Mouse (Mus musculus) intestine, embryonic 14.5 days (tissue): Measurements from ENCODE around the gene Jpt1. TPM values are rescaled to one million over a fixed set of nuclear protein-coding genes. Genes with fewer than 3 reads are reported as not detected.

Experiments used
- ATAC-seq: fragments of 200-750 bp; cut with Nextera tagmentation; replicated peaks from 2 replicates; pipeline ENCODE4 v1.8.0; 2017; ENCODE audit warnings: low read depth, moderate number of reproducible peaks, moderate TSS enrichment, moderate library complexity; ENCODE audit not compliant: low FRiP score, low TSS enrichment
- DNase-seq: peaks from one replicate; pipeline ENCODE4 v3.0.0-alpha.2; 2018; ENCODE audit warnings: low spot score
- H3K27ac ChIP-seq: fragments of 300-500 bp; sonication (generic); 2 replicates; pipeline ENCODE4 v1.5.1; 2014; ENCODE audit warnings: low read depth, mild to moderate bottlenecking, control low read depth
- H3K27me3 ChIP-seq: fragments of 300-500 bp; sonication (generic); replicated peaks from 2 replicates; pipeline ENCODE4 v1.6.1; 2014; ENCODE audit warnings: low read length, control low read depth; ENCODE audit not compliant: control insufficient read depth, insufficient read depth
- H3K36me3 ChIP-seq: fragments of 300-500 bp; sonication (generic); 2 replicates; pipeline ENCODE4 v1.6.1; 2014; ENCODE audit warnings: low read length, control low read depth; ENCODE audit not compliant: control insufficient read depth, insufficient read depth
- H3K4me1 ChIP-seq: fragments of 300-500 bp; sonication (generic); replicated peaks from 2 replicates; pipeline ENCODE4 v1.6.1; 2014; ENCODE audit warnings: low read length, control low read depth, mixed read lengths; ENCODE audit not compliant: control insufficient read depth, insufficient read depth
- H3K4me2 ChIP-seq: fragments of 300-500 bp; sonication (generic); 2 replicates; pipeline ENCODE4 v1.6.1; 2014; ENCODE audit warnings: low read length
- H3K4me3 ChIP-seq: fragments of 300-500 bp; sonication (generic); 2 replicates; pipeline ENCODE4 v1.5.1; 2014; ENCODE audit warnings: low read depth, low read length, control low read depth, mixed read lengths
- H3K9ac ChIP-seq: fragments of 300-500 bp; sonication (generic); 2 replicates; pipeline ENCODE4 v1.6.1; 2014; ENCODE audit warnings: mild to moderate bottlenecking, low read length
- H3K9me3 ChIP-seq: fragments of 300-500 bp; sonication (generic); 2 replicates; pipeline ENCODE4 v1.6.1; 2016; ENCODE audit warnings: low read length, control low read depth; ENCODE audit not compliant: control insufficient read depth
- WGBS: fragments of 180-500 bp; shearing (Covaris S2); extraction: QIAGEN DNeasy Blood & Tissue Kit; methylation state at CpG from one replicate; pipeline ENCODE4 v1.1.7; 2014; 5-methylcytosine and 5-hydroxymethylcytosine counted together
- polyA plus RNA-seq: library from polyadenylated mRNA; unstranded; fragments of >200 nt; fragmentation: Nextera tagmentation; extraction: Ambion mirVana; gene quantifications from 2 replicates; pipeline ENCODE4 v1.2.1, GENCODE M21; 2014

The Jpt1 gene
- polyA plus RNA-seq, 1 experiment from 2014 or later = 573 TPM

DNA sequence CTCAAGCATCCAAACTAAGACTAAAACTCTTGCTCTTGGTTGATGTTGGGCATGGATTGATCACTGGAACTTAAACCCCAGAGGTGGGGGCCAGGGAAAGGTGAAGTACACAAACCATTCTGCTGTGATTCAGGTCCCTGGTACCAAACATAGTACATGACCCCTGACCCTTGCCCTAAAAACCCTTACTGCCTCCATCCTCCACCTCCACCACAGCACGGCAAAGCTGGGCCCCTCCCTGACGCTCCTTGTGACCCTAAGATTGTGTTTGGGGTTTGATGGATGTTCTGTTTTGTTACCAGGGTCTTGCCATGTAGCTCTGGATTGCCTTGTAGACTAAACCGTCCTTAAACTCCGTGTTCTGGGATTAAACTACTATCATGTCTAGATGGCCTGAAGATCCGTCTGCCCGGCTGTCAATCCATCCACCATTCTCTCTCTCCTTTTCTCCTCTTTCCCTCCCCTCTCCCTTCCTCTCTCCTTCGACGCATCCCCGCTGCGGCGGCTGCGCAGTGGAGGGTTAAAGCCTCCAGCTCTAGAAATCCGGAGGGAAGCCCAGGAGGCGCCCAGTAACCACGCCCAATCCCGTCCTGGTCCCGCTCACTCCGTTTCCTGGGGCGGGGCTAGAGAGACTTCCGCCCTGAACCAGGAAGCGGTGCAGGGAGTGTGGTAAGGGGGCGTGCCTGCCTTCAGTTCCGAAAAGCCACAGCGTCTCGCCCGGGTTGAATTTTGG, 39.0 kb downstream of the Jpt1 start, which contains the start of gene Armc7:
Armc7 (plus strand) TSS at position 643 of the 733 bp plus-strand sequence.
- H3K27me3 ChIP-seq = no peaks in the 10 kb centered on the region
- H3K9ac ChIP-seq = peak within 1 kb of the TSS; percentile 60
- 1% methylated on average over 26 of the region's 26 CpGs for WGBS
- DNase-seq = peak; percentile 93
- no peaks in the 10 kb centered on the region for H3K9me3 ChIP-seq
- ATAC-seq = peak; percentile 95
- H3K27ac ChIP-seq = peak within 1 kb of the TSS; percentile 79
- H3K4me2 ChIP-seq = peak within 1 kb of the TSS; percentile 94
- H3K4me3 ChIP-seq = peak within 1 kb of the TSS; percentile 82
- H3K36me3 ChIP-seq = no peaks in the 10 kb centered on the region
- peaks cover 20% of the 10 kb centered on the region for H3K4me1 ChIP-seq

DNA sequence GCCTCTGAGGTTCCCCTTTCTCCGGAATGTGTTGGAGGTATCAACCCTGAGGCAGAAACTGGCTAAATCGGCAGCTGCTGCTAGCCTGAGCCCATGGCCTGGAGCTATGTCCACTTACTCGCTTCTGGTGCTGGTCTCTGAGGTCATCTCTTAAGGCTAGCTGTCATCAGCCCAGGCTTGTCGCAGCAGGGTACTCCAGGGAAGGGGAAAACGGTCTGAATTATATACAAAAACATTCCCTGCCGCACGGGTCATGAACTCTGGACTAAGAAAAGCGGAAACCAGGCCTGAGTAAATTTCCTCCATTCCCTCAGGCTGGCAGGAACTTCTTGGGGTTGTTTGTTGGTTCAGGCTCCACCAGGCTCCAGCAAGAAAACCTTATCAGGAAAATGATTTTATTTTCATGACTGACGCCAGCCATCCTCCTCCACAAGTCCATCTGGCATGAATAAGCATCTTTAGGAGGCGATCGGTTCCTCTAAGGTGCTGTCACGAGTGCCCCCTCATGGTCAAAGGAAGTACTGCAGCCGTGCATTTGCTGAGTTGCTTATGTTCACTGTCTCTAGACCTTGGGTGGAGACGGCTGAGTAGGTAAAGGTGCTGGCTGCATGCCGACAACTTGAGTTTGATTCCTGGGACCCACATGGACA, 40.4 kb downstream of the Jpt1 start:
- Histone ChIP-seq H3K9ac (peak overlapping the region; percentile 11; the same call in 1 of the 2 replicates), H3K36me3 (no peaks in the 10 kb centered on the region), H3K9me3 (no peaks in the 10 kb centered on the region), H3K4me3 (no peak overlapping the region), H3K27me3 (no peaks in the 10 kb centered on the region), H3K4me2 (peak overlapping the region; percentile 29; the same call in 1 of the 2 replicates), H3K4me1 (peaks cover 20% of the 10 kb centered on the region), H3K27ac (peak overlapping the region; percentile 51)
- 11% methylated on average over 15 of the region's 15 CpGs for WGBS
- peak; percentile 100 for DNase-seq
- ATAC-seq = peak; percentile 45

DNA sequence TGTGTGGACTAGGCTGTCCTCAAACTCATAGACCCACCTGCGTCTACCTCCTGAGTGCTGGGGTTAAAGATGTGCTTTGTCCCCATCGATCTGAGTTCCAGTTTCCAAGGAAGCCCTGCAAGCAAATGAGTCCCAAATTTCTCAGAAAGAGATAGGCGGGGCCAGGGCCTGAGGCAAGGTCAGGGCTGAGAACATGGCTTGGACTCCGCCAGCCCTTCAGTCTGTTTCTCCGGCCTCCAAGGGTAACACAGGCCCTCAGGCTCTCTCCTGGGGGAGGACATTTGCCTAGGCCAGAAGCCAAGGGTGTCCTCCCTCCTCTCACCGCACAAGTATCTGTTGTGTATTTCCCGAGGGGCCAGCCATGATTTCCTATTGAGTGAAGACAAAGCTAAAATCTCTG, 42.0 kb downstream of the Jpt1 start:
- no peaks in the 10 kb centered on the region for H3K36me3 ChIP-seq
- H3K27me3 ChIP-seq = no peaks in the 10 kb centered on the region
- H3K4me2 ChIP-seq = no peak overlapping the region
- DNase-seq (no peak), ATAC-seq (no peak)
- 90% methylated on average over 7 of the region's 7 CpGs for WGBS
- H3K9ac ChIP-seq = no peak overlapping the region
- peaks cover 22% of the 10 kb centered on the region for H3K4me1 ChIP-seq
- H3K27ac ChIP-seq = no peak overlapping the region
- no peak overlapping the region for H3K4me3 ChIP-seq
- H3K9me3 ChIP-seq = no peaks in the 10 kb centered on the region

DNA sequence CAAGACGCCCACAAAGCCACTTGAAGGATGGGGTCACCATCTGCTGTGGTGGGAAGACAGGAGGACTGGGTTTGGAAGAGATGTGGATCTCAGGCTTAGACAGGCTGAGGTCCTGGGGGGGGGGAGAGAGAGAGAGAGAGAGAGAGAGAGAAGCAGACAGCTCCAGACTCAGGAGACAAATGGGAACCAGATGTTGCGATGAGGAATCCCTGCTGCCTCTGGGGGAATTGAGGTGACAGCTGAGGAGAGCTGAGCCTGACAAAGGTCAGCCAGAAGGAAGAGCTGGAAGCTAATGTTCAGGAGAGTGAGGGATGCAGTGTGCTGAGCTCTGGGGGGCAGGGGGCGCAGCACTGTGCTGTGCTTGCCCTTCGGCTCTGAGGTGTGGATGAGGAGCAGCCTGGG, 47.0 kb downstream of the Jpt1 start:
- ATAC-seq (no peak), DNase-seq (no peak)
- Histone ChIP-seq H3K4me2 (no peak overlapping the region), H3K9me3 (no peaks in the 10 kb centered on the region), H3K9ac (no peak overlapping the region), H3K36me3 (no peaks in the 10 kb centered on the region), H3K4me1 (peaks cover 7% of the 10 kb centered on the region), H3K27me3 (no peaks in the 10 kb centered on the region), H3K27ac (no peak overlapping the region), H3K4me3 (no peak overlapping the region)
- 25% methylated on average over 4 of the region's 4 CpGs for WGBS

DNA sequence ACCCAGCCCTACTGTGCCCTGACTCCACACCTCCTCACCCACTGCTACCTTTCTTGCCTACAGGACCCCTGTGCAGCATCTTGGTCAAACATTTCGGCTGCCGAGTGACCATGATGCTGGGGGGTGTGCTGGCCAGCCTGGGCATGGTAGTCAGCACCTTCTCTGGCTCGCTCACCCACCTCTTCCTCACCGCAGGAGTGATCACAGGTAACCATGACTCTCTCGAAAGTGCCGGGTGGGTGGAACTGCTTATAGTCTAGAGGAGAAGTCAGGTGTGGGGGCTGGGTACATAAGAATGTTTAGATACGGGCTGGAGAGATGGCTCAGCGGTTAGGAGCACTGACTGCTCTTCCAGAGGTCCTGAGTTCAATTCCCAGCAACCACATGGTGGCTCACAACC, 49.3 kb downstream of the Jpt1 start:
- no peaks in the 10 kb centered on the region for H3K9me3 ChIP-seq
- H3K9ac ChIP-seq = no peak overlapping the region
- 85% methylated on average over 8 of the region's 8 CpGs for WGBS
- H3K27ac ChIP-seq = no peak overlapping the region
- H3K4me3 ChIP-seq = no peak overlapping the region
- no peak overlapping the region for H3K4me2 ChIP-seq
- DNase-seq (no peak), ATAC-seq (no peak)
- H3K36me3 ChIP-seq = no peaks in the 10 kb centered on the region
- H3K27me3 ChIP-seq = no peaks in the 10 kb centered on the region
- peaks cover 7% of the 10 kb centered on the region for H3K4me1 ChIP-seq

DNA sequence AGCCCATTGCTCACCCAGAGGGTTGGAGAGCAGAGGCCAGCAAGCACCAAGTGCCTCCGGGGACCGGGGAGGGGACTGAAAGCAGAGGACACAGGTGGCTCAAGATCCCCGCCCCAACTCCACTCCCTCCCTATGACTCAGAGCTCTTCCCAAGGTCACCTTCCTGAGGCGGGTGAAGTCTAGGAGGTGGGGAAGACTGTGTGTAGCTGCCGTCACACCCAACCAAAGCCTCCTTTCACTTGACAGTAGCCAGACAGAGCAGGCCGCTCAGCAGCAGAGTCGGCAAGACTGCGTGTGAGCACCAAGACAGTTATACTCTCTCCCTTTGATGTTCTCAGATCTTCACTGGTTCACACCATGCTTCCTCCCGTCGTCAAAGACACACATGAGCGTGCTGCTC, 50.8 kb downstream of the Jpt1 start:
- no peak for DNase-seq
- no peak overlapping the region for H3K4me2 ChIP-seq
- WGBS = 45% methylated on average over 11 of the region's 11 CpGs
- ATAC-seq = peak; percentile 63; the same call in 1 of the 2 replicates
- H3K9me3 ChIP-seq = no peaks in the 10 kb centered on the region
- H3K4me3 ChIP-seq = no peak overlapping the region
- H3K36me3 ChIP-seq = no peaks in the 10 kb centered on the region
- no peaks in the 10 kb centered on the region for H3K27me3 ChIP-seq
- peaks cover 7% of the 10 kb centered on the region for H3K4me1 ChIP-seq
- no peak overlapping the region for H3K27ac ChIP-seq
- H3K9ac ChIP-seq = no peak overlapping the region

DNA sequence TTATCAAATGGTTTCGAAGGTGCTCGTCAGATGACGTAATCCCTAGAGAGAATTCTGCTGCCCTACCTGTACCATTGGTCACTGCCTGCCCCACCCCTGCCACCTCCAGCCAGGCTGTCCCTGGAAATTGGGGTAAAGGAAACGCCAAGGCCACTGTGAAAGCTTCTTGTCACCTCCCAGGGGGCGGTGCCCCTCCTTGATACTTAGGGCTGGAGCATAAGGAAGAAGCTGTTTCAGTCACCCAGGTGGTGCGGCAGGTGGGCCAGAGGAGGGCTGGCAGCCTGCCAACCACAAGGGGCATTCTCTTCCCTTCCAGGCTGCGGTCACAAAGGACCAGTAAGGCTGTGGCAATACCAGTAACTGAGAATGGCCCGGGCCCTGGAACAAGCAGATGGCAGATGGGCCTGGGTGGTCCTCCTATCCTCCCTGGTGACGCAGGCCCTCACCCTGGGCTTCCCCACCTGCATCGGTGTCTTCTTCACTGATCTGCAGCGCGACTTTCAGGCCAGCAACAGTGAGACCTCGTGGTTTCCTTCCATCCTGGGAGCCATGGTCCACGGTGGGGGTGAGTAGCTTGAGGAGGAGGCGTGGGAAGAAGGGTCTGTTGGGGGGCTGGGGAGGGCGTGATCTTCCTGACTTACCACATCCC, 51.8 kb downstream of the Jpt1 start, which contains the start of gene Slc16a5:
Slc16a5 (plus strand) TSS at position 232 of the 649 bp plus-strand sequence.
- no peak within 1 kb of the TSS for H3K9ac ChIP-seq
- H3K4me1 ChIP-seq = peaks cover 7% of the 10 kb centered on the region
- no peak within 1 kb of the TSS for H3K4me2 ChIP-seq
- 69% methylated on average over 15 of the region's 16 CpGs for WGBS
- H3K27ac ChIP-seq = no peak within 1 kb of the TSS
- no peaks in the 10 kb centered on the region for H3K36me3 ChIP-seq
- no peaks in the 10 kb centered on the region for H3K9me3 ChIP-seq
- ATAC-seq = peak; percentile 28
- H3K27me3 ChIP-seq = no peaks in the 10 kb centered on the region
- H3K4me3 ChIP-seq = no peak within 1 kb of the TSS
- DNase-seq = no peak

DNA sequence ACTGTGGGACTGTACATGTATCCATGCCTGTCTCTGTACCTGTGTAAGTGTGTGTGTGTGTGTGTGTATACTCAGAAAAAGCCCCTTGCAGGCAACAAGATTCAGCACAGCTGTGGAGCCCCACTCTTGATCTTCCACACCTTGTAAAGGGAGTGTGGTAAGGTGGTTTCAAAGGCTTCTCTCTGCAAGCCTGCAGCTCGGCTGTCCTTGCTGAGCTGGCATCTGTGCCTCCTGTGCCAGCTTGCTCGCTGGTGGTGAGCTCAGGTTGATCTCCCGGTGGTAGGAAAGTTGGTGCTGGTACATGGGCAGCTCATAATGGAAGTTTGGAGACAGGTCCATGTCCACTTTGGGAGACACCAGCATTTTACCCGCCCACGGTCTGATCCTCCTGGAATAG, 52.3 kb downstream of the Jpt1 start:
- H3K9me3 ChIP-seq = no peaks in the 10 kb centered on the region
- no peak overlapping the region for H3K4me3 ChIP-seq
- no peak overlapping the region for H3K27ac ChIP-seq
- H3K4me2 ChIP-seq = no peak overlapping the region
- DNase-seq = no peak
- peaks cover 2% of the 10 kb centered on the region for H3K4me1 ChIP-seq
- H3K36me3 ChIP-seq = no peaks in the 10 kb centered on the region
- ATAC-seq = no peak
- no peak overlapping the region for H3K9ac ChIP-seq
- H3K27me3 ChIP-seq = no peaks in the 10 kb centered on the region
- WGBS = 78% methylated on average over 5 of the region's 5 CpGs
